Mouse (Mus musculus) erythroid progenitor cell, adult 5-6 weeks (primary cell): ENCODE results near the gene Lrriq3. TPM values are rescaled to one million over a fixed set of nuclear protein-coding genes. Genes with fewer than 3 reads are reported as not detected.

ENCODE experiments used
- ATAC-seq: replicated peaks from 2 replicates; pipeline ENCODE4 v1.8.0; 2016; ENCODE audit warnings: moderate number of reproducible peaks, mild to moderate bottlenecking, moderate TSS enrichment, inconsistent platforms; ENCODE audit not compliant: poor library complexity, low FRiP score, severe bottlenecking
- total RNA-seq, 2 experiments: library from RNA; stranded (forward) in 1 of 2; stranded (reverse) in 1 of 2; fragments of 150-400 nt in 1 of 2; fragments of 186-747, 209-891 nt in 1 of 2; gene quantifications; 2 replicates each; pipeline versions ENCODE4 v1.2.3 to v1.2.4; 2015 to 2017; ENCODE audit warnings: low replicate concordance in 2 of 2

The Lrriq3 gene
- total RNA-seq, 2 experiments from 2014 or later: not detected

DNA sequence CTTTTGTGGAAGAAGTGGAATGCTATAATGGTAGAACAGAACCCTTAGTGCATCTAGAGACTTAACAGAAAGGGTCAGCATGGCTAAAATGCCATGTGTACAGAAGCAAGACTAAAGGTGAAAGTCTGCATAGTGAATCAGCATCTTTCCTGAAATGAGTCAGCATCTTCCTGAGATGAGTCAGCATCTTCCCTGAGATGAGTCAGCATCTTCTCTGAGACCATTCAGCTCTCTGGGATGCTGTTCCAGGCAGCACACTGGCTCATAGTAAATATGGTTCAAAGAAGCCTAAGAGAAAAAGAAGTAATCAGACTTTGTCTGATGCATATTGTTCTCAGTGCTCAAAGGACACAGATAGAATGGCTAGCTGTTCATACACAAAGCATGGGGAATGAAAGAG, 142.3 kb downstream of the Lrriq3 start:
- no peak for ATAC-seq

Other genes starting within 250 kb of the Lrriq3 start
- not detected in 2 replicates for gene Tnni3k, start 38.0 kb upstream of the Lrriq3 start, total RNA-seq (2015; ENCODE audit: low replicate concordance)
- gene Tnni3k, start 38.0 kb upstream of the Lrriq3 start, total RNA-seq (2017; ENCODE audit: low replicate concordance): not detected in 2 replicates
- gene Fpgt, start within 50 bp of the Lrriq3 start, total RNA-seq (2015; ENCODE audit: low replicate concordance): 0.42 and 5.4 TPM in 2 replicates
- 0.53 and 5.1 TPM in 2 replicates for gene Fpgt, start within 50 bp of the Lrriq3 start, total RNA-seq (2017; ENCODE audit: low replicate concordance)